In genomic region chr13:69740331-69741285, GRCm38 (mm10) we compare ENCODE assay signal across 8 mouse cellular contexts. TPM values are rescaled to one million over a fixed set of nuclear protein-coding genes. Genes with fewer than 3 reads are reported as not detected.
DNase-seq lines count a peak whose midpoint lies in the region; ATAC-seq and TF ChIP-seq lines count a peak whose summit lies in the region.

No protein-coding gene starts in this region.

- H3K27ac ChIP-seq in forebrain, postnatal 0 days (ENCODE audit: low read depth, low read length): peak overlapping the region; percentile 83
- peak overlapping the region; percentile 98 for H3K27ac ChIP-seq in hindbrain, embryonic 13.5 days
- H3K27ac ChIP-seq in lung, postnatal 0 days (ENCODE audit: low read length): no peak overlapping the region

- ATAC-seq in forebrain, postnatal 0 days: peak; percentile 35
- peak; percentile 53 for ATAC-seq in hindbrain, embryonic 13.5 days (ENCODE audit: low FRiP score)
- peak; percentile 17 for ATAC-seq in lung, postnatal 0 days

- WGBS in forebrain, postnatal 0 days: 2% methylated on average over 29 of the region's 29 CpGs
- WGBS in hindbrain, embryonic 13.5 days: 1% methylated on average over 29 of the region's 29 CpGs
- 2% methylated on average over 29 of the region's 29 CpGs for WGBS in lung, postnatal 0 days

- H3K4me1 ChIP-seq in forebrain, postnatal 0 days (ENCODE audit: insufficient read depth): peaks cover 8% of the 10 kb centered on the region; the same call in 1 of the 2 replicates
- peaks cover 41% of the 10 kb centered on the region for H3K4me1 ChIP-seq in hindbrain, embryonic 13.5 days (replicated peaks)
- H3K4me1 ChIP-seq in lung, postnatal 0 days (ENCODE audit: insufficient read depth, low read depth, low read length): no peaks in the 10 kb centered on the region

- no peaks in the 10 kb centered on the region for H3K36me3 ChIP-seq in forebrain, postnatal 0 days (ENCODE audit: insufficient read depth)
- H3K36me3 ChIP-seq in hindbrain, embryonic 13.5 days: no peaks in the 10 kb centered on the region
- no peaks in the 10 kb centered on the region for H3K36me3 ChIP-seq in lung, postnatal 0 days (ENCODE audit: insufficient read depth, low read length)

- peak; percentile 30; the same call in 1 of the 2 replicates for TF ChIP-seq CTCF in forebrain, postnatal 0 days (IDR thresholded peaks at IDR 0.05; ENCODE audit: low read depth)
- TF ChIP-seq CTCF in lung, postnatal 0 days (IDR thresholded peaks at IDR 0.05): no peak

- H3K9ac ChIP-seq in forebrain, postnatal 0 days: peak overlapping the region; percentile 96
- peak overlapping the region; percentile 98 for H3K9ac ChIP-seq in hindbrain, embryonic 13.5 days
- H3K9ac ChIP-seq in lung, postnatal 0 days (replicated peaks; ENCODE audit: low read depth): no peak overlapping the region

- peak overlapping the region; percentile 90 for H3K4me2 ChIP-seq in forebrain, postnatal 0 days (ENCODE audit: low read depth)
- peak overlapping the region; percentile 86 for H3K4me2 ChIP-seq in hindbrain, embryonic 13.5 days
- H3K4me2 ChIP-seq in lung, postnatal 0 days (replicated peaks; ENCODE audit: low read depth, low read length): peak overlapping the region; percentile 99

- H3K27me3 ChIP-seq in forebrain, postnatal 0 days (ENCODE audit: insufficient read depth, low read length): no peaks in the 10 kb centered on the region
- H3K27me3 ChIP-seq in hindbrain, embryonic 13.5 days: 0 out of 2 replicates have a peak, but pooled peaks cover 5% of the 10 kb centered on the region
- H3K27me3 ChIP-seq in lung, postnatal 0 days (replicated peaks; ENCODE audit: insufficient read depth, low read length): peaks cover 29% of the 10 kb centered on the region

- TF ChIP-seq EP300 in lung, postnatal 0 days (IDR thresholded peaks at IDR 0.05): no peak

- peak overlapping the region; percentile 82 for H3K4me3 ChIP-seq in forebrain, postnatal 0 days (ENCODE audit: low read depth, low read length)
- H3K4me3 ChIP-seq in hindbrain, embryonic 13.5 days: peak overlapping the region; percentile 83
- peak overlapping the region; percentile 55 for H3K4me3 ChIP-seq in lung, postnatal 0 days (ENCODE audit: low read depth, low read length)

- DNase-seq in thymus, postnatal 4 days: peak; percentile 9
- no peak for DNase-seq in thymus, postnatal 0 days (ENCODE audit: low spot score)
- peak; percentile 69 for DNase-seq in forebrain, postnatal 0 days
- DNase-seq in layer of hippocampus, postnatal 10 days (ENCODE audit: low spot score in 2 of 2): peak; percentile 66 to 76
- DNase-seq in lung, postnatal 0 days (ENCODE audit: low spot score): peak; percentile 29
- DNase-seq in right cerebral cortex, adult 2 months (ENCODE audit: low spot score in 2 of 2): peak; percentile 71 to 74
- DNase-seq in spleen, postnatal 14 days (ENCODE audit: low spot score in 2 of 2): no peak

- H3K9me3 ChIP-seq in forebrain, postnatal 0 days (ENCODE audit: low read length): no peaks in the 10 kb centered on the region
- no peaks in the 10 kb centered on the region for H3K9me3 ChIP-seq in hindbrain, embryonic 13.5 days
- no peaks in the 10 kb centered on the region for H3K9me3 ChIP-seq in lung, postnatal 0 days (ENCODE audit: low read length)

RNA-seq across cellular contexts. Expression of gene Ube2ql1, which starts 0.9 kb away (rescaled TPM):
- 0.18 and 0.26 TPM in 2 replicates for polyA plus RNA-seq in thymus, postnatal 0 days (2015; fragmentation: Nextera tagmentation; extraction: Ambion mirVana)
- total RNA-seq in forebrain, postnatal 0 days (2014; rRNA removed): 120 and 129 TPM in 2 replicates
- polyA plus RNA-seq in forebrain, postnatal 0 days (2015; fragmentation: Nextera tagmentation; extraction: Ambion mirVana): 22.2 and 25.6 TPM in 2 replicates
- polyA plus RNA-seq in hindbrain, embryonic 13.5 days (2015; fragmentation: Nextera tagmentation; extraction: Ambion mirVana): 28.1 and 29.5 TPM in 2 replicates
- total RNA-seq in layer of hippocampus, postnatal 10 days (2021): 100 to 1,000 TPM; 201 to 208 TPM
- 0.12 and 0.14 TPM in 2 replicates for polyA plus RNA-seq in lung, postnatal 0 days (2015; fragmentation: Nextera tagmentation; extraction: Ambion mirVana)

Comparison
In these comparisons a context has a peak if more than half of its experiments do, and no peak if none do; other contexts are left out.
1. DNase-seq: peak in thymus, postnatal 4 days (single experiment), forebrain, postnatal 0 days (single experiment), layer of hippocampus, postnatal 10 days (2 of 2), lung, postnatal 0 days (single experiment) and right cerebral cortex, adult 2 months (2 of 2); none in thymus, postnatal 0 days (single experiment) and spleen, postnatal 14 days (0 of 2).
2. RNA of gene Ube2ql1, which starts 0.9 kb away (polyA plus RNA-seq): 28.1 to 29.5 TPM in hindbrain, embryonic 13.5 days and 22.2 to 25.6 TPM in forebrain, postnatal 0 days; 0.18 to 0.26 TPM in thymus, postnatal 0 days and 0.12 to 0.14 TPM in lung, postnatal 0 days; every median in the first group is over 10 times any median in the second.
3. Peak in every context shown above with its lines, with median percentiles within 50 percentile points of each other: ATAC-seq, H3K4me2 ChIP-seq and H3K4me3 ChIP-seq.